Mouse (Mus musculus) effector memory CD4-positive, alpha-beta T cell, adult 7 months (primary cell): ENCODE results near the gene Gpx3. TPM values are rescaled to one million over a fixed set of nuclear protein-coding genes. Genes with fewer than 3 reads are reported as not detected.

Source experiments
- polyA plus RNA-seq: library from polyadenylated mRNA; unstranded; fragments of 100-300 nt; shearing (Covaris generic); gene quantifications from one replicate; pipeline ENCODE4 v1.2.1, GENCODE M21; 2017

Gpx3 gene
- 1.1 TPM for polyA plus RNA-seq

GRCm38 (mm10) chr11:54902333-54903323, at the start of gene Gpx3:
TSS of gene Gpx3 (plus strand) at chr11:54902453.

GRCm38 (mm10) chr11:54860256-54861038, 41.8 kb upstream of the Gpx3 start, which contains the start of gene Lyrm7:
TSS of gene Lyrm7 (minus strand) at chr11:54860916.

DNA sequence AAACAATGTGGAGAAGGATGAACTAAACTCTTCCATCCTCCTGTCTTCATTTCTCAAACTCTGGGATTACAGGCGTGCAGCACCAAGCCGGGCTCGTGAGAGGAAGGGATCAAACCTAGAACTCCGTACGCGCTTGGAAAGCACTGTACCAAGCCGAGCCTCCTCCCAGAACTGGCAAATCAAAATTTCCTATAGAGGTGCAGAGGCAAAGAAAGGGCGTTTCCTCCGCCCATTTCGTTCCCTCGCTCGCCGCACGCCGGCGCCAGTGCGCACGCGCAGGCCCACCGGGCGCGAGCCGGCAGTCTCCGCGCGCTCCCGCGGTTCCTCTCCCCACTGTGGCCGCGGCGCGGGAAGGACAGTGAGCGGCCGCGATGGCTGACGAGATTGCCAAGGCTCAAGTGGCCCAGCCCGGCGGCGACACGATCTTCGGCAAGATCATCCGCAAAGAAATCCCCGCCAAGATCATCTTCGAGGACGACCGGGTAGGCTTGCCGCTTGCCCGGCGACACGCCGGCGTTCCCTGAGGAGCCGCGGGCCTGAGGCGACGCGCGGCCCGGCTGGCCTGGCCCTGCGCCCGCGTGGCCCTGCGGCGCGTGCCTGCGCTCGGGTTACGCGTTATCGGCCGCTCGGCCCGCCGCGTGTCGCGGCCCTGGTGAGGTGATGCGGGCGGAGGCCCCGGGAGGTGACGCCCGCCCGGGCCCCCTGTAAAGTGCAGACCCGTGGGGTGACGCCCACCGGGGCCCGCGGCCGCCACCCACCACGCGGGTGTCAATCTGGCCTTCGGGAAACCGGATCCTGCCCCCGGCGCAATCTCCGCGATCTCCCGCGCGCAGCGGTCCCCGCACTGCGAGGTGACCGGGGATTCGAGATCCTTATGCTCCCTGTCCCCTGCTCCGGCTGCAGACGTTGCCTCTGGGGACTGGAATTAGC, 35.9 kb upstream of the Gpx3 start, which contains the start of gene Hint1:
Gene Hint1, plus strand, starts transcription at position 265 of the 930 bp plus-strand sequence.

Other genes with a start within 250 kb of the Gpx3 start
- 294 TPM for gene Cdc42se2, start 114.8 kb upstream of the Gpx3 start, polyA plus RNA-seq
- 1.8 TPM for gene Lyrm7, start 41.5 kb upstream of the Gpx3 start, polyA plus RNA-seq
- 208 TPM for gene Hint1, start 36.1 kb upstream of the Gpx3 start, polyA plus RNA-seq
- gene Tnip1, start 60.5 kb downstream of the Gpx3 start, polyA plus RNA-seq = 258 TPM
- 622 TPM for gene Anxa6, start 131.0 kb downstream of the Gpx3 start, polyA plus RNA-seq
- 16.1 TPM for gene Ccdc69, start 175.7 kb downstream of the Gpx3 start, polyA plus RNA-seq
- 31.7 TPM for gene Gm2a, start 195.7 kb downstream of the Gpx3 start, polyA plus RNA-seq
- gene Slc36a3, start 249.3 kb downstream of the Gpx3 start, polyA plus RNA-seq = 0.78 TPM